Mouse (Mus musculus): ENCODE results near the gene Fdxr. TPM values are rescaled to one million over a fixed set of nuclear protein-coding genes. Genes with fewer than 3 reads are reported as not detected.

Fdxr gene
- polyA plus RNA-seq, 1 experiment from 2014 or later, result 15.6 TPM

DNA sequence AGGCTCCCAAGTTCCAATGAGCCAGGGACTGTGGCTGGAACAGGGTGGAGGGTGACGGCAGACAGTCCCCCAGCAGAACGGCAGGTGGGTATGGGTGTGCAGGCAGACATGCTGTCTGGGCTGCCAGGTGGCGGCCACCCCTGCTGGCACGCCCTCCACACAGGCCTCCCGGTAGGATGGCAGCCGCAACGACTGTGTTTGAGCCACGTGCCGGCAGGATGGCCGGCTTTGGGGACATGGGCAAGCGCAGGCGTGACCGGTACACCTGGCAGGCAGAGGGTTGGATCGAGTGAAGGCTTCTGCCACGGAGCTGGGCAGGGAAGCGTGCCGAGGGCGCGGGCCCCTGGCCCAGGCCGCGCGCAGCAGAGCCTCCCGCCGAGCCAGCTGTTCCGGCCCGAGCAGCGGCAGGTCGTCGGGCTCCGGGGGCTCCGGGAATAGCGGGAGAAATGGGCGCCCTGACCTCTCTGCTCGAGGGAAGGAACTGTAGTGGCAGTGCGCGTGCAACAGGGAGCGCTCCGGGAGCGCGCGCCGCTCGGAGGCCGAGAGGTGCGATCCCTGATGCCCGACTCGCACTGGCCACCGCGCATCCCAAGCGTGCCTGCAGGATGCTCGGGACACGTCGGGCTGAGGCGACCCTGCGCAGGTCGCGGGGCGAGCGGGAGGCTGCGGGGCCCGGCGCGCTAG lies 27.0 kb downstream of the Fdxr start:
- ATAC-seq (ENCODE audit: insufficient number of reproducible peaks, low FRiP score, low TSS enrichment, low read depth) (no peak), DNase-seq (ENCODE audit: low spot score) (peak; percentile 61)
- WGBS, result 3% methylated on average over 63 of the region's 63 CpGs
- peaks cover 56% of the 10 kb centered on the region for H3K27me3 ChIP-seq (ENCODE audit: control insufficient read depth, insufficient read depth, low read length)
- peaks cover 24% of the 10 kb centered on the region for H3K4me1 ChIP-seq (ENCODE audit: control insufficient read depth, insufficient read depth, low read length)
- H3K4me2 ChIP-seq (ENCODE audit: low read depth, severe bottlenecking), result peak overlapping the region; percentile 85
- H3K27ac ChIP-seq (replicated peaks; ENCODE audit: low read depth, low read length), result no peak overlapping the region
- no peaks in the 10 kb centered on the region for H3K9me3 ChIP-seq (ENCODE audit: control insufficient read depth, low read length)
- H3K36me3 ChIP-seq (ENCODE audit: control insufficient read depth, insufficient read depth, low read length), result no peaks in the 10 kb centered on the region
- H3K9ac ChIP-seq (ENCODE audit: low read length), result peak overlapping the region; percentile 47
- peak overlapping the region; percentile 39 for H3K4me3 ChIP-seq (ENCODE audit: low read depth, low read length)

DNA sequence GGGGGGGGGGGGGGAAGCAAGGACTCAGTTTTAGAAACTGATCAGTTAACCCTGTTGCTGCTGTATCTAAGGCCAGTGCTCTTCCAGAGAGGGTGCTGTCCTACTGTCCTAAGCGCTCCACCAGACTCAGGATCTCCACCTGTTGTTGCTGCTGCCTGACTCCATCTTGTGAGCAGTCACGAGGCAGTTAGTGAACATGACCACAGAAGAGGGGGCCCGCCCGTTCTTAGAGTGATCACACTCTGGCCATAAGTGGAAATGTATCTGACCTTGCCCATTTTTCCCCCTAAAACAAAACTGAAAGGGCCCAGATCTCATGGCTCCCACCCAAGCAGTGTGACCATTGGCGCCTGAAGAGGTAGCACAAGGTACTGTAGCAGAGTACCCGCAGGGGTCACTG lies 28.9 kb downstream of the Fdxr start:
- H3K4me2 ChIP-seq (ENCODE audit: low read depth, severe bottlenecking), result no peak overlapping the region; the same call in 1 of the 2 replicates
- 0 out of 2 replicates have a peak overlapping the region, but pooled peaks have one; percentile 3 for H3K9ac ChIP-seq (ENCODE audit: low read length)
- H3K4me3 ChIP-seq (ENCODE audit: low read depth, low read length), result no peak overlapping the region
- peaks cover 32% of the 10 kb centered on the region for H3K4me1 ChIP-seq (ENCODE audit: control insufficient read depth, insufficient read depth, low read length)
- WGBS, result 70% methylated on average over 6 of the region's 6 CpGs
- no peak for DNase-seq (ENCODE audit: low spot score)
- H3K27me3 ChIP-seq (ENCODE audit: control insufficient read depth, insufficient read depth, low read length), result peaks cover 49% of the 10 kb centered on the region
- no peak for ATAC-seq (ENCODE audit: insufficient number of reproducible peaks, low FRiP score, low TSS enrichment, low read depth)
- no peaks in the 10 kb centered on the region for H3K36me3 ChIP-seq (ENCODE audit: control insufficient read depth, insufficient read depth, low read length)
- H3K27ac ChIP-seq (replicated peaks; ENCODE audit: low read depth, low read length), result no peak overlapping the region
- H3K9me3 ChIP-seq (ENCODE audit: control insufficient read depth, low read length), result no peaks in the 10 kb centered on the region

DNA sequence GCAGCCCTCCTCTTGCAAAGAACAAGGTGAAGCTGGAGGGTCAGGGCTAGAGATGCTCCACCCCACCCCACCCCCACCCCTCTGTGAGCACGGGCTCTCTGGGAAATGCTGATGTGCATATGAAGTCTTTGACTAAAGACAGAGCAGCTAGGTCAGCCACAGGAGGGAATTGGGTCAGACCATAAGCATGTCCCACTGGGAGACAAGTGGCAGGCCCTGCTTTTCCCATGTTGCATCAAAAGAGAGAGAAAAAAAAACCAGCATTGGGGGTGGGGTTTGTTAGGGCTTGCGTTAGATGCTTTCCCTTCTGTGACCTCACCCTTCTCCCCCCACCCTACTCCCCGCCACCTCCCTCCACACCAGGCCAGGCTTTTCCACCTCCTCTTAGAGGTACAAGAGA lies 29.6 kb downstream of the Fdxr start:
- no peak for ATAC-seq (ENCODE audit: insufficient number of reproducible peaks, low FRiP score, low TSS enrichment, low read depth)
- Histone ChIP-seq H3K4me1 (ENCODE audit: control insufficient read depth, insufficient read depth, low read length) (peaks cover 32% of the 10 kb centered on the region), H3K4me2 (ENCODE audit: low read depth, severe bottlenecking) (no peak overlapping the region), H3K27me3 (ENCODE audit: control insufficient read depth, insufficient read depth, low read length) (peaks cover 43% of the 10 kb centered on the region), H3K9ac (ENCODE audit: low read length) (no peak overlapping the region), H3K27ac (replicated peaks; ENCODE audit: low read depth, low read length) (no peak overlapping the region), H3K9me3 (ENCODE audit: control insufficient read depth, low read length) (no peaks in the 10 kb centered on the region), H3K36me3 (ENCODE audit: control insufficient read depth, insufficient read depth, low read length) (no peaks in the 10 kb centered on the region), H3K4me3 (ENCODE audit: low read depth, low read length) (no peak overlapping the region)
- 11% methylated on average over 3 of the region's 3 CpGs for WGBS
- no peak for DNase-seq (ENCODE audit: low spot score)

DNA sequence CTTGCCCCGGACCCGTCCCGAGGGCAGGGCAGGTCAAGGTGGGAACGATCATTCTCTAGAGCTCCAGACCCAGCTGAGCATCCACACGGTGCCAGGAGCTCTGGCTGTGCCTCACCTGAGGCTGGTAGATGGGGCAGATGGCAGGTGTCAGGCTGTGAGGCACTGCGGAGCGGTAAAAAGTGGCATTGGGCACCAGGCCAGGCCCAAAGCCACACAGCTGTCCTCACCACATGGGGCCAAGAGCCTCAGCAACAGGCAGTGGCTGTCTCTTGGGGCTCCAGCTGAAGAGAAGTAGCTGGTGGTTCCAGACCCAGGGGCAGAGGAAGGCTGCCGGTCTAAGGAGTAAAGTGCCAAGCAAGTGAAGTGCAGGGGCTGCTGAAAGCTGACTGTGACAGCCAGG lies 30.5 kb downstream of the Fdxr start:
- peaks cover 40% of the 10 kb centered on the region for H3K27me3 ChIP-seq (ENCODE audit: control insufficient read depth, insufficient read depth, low read length)
- H3K9ac ChIP-seq (ENCODE audit: low read length), result no peak overlapping the region
- H3K4me1 ChIP-seq (ENCODE audit: control insufficient read depth, insufficient read depth, low read length), result peaks cover 32% of the 10 kb centered on the region
- no peak for DNase-seq (ENCODE audit: low spot score)
- WGBS, result 66% methylated on average over 8 of the region's 8 CpGs
- no peak for ATAC-seq (ENCODE audit: insufficient number of reproducible peaks, low FRiP score, low TSS enrichment, low read depth)
- H3K9me3 ChIP-seq (ENCODE audit: control insufficient read depth, low read length), result no peaks in the 10 kb centered on the region
- no peak overlapping the region for H3K27ac ChIP-seq (replicated peaks; ENCODE audit: low read depth, low read length)
- no peak overlapping the region for H3K4me3 ChIP-seq (ENCODE audit: low read depth, low read length)
- H3K4me2 ChIP-seq (ENCODE audit: low read depth, severe bottlenecking), result no peak overlapping the region
- no peaks in the 10 kb centered on the region for H3K36me3 ChIP-seq (ENCODE audit: control insufficient read depth, insufficient read depth, low read length)

DNA sequence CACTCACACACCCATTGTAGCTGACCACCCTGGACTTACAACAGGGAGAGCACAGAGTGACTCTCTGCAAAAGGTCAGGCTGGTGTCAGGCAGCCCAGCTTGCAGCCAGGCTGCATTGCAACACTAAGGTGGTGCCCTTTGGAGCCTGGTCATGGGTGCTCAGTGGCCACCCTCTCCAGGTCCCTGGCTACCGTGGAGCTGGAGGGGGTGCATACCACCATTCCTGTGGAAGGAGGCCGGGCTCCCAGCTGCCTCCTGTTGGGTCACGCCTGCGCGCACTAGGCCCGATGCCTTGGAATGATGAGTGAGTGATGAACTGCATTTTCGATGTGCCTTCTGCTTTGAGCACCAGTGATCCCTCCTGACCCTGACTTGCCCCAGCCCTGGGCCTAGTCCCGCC lies 32.0 kb downstream of the Fdxr start:
- no peak overlapping the region for H3K4me3 ChIP-seq (ENCODE audit: low read depth, low read length)
- H3K27me3 ChIP-seq (ENCODE audit: control insufficient read depth, insufficient read depth, low read length), result peaks cover 25% of the 10 kb centered on the region
- ATAC-seq (ENCODE audit: insufficient number of reproducible peaks, low FRiP score, low TSS enrichment, low read depth) (no peak), DNase-seq (ENCODE audit: low spot score) (no peak)
- no peaks in the 10 kb centered on the region for H3K36me3 ChIP-seq (ENCODE audit: control insufficient read depth, insufficient read depth, low read length)
- no peak overlapping the region for H3K4me2 ChIP-seq (ENCODE audit: low read depth, severe bottlenecking)
- peaks cover 30% of the 10 kb centered on the region for H3K4me1 ChIP-seq (ENCODE audit: control insufficient read depth, insufficient read depth, low read length)
- H3K9ac ChIP-seq (ENCODE audit: low read length), result no peak overlapping the region
- no peaks in the 10 kb centered on the region for H3K9me3 ChIP-seq (ENCODE audit: control insufficient read depth, low read length)
- no peak overlapping the region for H3K27ac ChIP-seq (replicated peaks; ENCODE audit: low read depth, low read length)
- 79% methylated on average over 8 of the region's 8 CpGs for WGBS

DNA sequence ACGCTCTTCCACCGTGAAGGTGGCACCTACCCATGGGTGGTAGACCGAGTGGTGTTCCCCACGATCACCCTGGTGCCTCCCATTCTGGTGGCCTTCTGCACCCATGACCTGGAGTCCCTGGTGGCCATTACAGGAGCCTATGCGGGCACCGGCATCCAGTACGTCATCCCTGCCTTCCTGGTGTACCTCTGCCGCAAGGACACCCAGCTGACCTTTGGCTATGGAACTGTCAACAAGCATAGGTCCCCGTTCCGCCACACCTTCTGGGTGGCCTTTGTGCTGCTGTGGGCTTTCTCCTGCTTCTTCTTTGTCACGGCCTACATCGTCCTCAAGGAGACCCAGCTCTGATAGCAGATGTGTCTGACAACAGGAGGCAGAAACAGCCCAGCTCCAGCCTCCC lies 33.1 kb downstream of the Fdxr start:
- H3K4me3 ChIP-seq (ENCODE audit: low read depth, low read length), result no peak overlapping the region
- H3K9me3 ChIP-seq (ENCODE audit: control insufficient read depth, low read length), result no peaks in the 10 kb centered on the region
- no peak overlapping the region for H3K27ac ChIP-seq (replicated peaks; ENCODE audit: low read depth, low read length)
- H3K36me3 ChIP-seq (ENCODE audit: control insufficient read depth, insufficient read depth, low read length), result no peaks in the 10 kb centered on the region
- H3K4me2 ChIP-seq (ENCODE audit: low read depth, severe bottlenecking), result no peak overlapping the region
- ATAC-seq (ENCODE audit: insufficient number of reproducible peaks, low FRiP score, low TSS enrichment, low read depth) (no peak), DNase-seq (ENCODE audit: low spot score) (no peak)
- WGBS, result 85% methylated on average over 12 of the region's 12 CpGs
- H3K4me1 ChIP-seq (ENCODE audit: control insufficient read depth, insufficient read depth, low read length), result peaks cover 28% of the 10 kb centered on the region
- H3K9ac ChIP-seq (ENCODE audit: low read length), result no peak overlapping the region
- peaks cover 14% of the 10 kb centered on the region for H3K27me3 ChIP-seq (ENCODE audit: control insufficient read depth, insufficient read depth, low read length)

DNA sequence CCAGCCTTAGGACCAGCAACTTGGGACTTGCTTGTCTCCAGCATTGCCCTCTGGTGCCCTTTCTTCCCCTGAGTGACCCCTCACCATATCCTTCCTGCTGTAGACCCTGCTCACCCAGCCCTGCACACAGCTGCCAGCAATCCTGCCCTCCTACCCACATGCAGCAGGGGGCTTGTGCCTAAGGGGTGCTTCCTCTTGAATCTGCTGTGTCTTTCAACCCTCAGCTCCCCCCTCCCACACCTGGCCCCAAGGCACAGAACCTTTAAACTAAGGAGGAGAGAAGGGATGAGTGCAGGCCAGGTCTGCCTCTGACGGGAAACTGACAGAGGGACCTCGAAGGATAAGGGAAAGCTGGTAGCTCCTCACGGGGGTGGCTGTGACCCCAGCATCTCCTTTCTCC lies 34.1 kb downstream of the Fdxr start:
- H3K27ac ChIP-seq (replicated peaks; ENCODE audit: low read depth, low read length), result no peak overlapping the region
- H3K9me3 ChIP-seq (ENCODE audit: control insufficient read depth, low read length), result no peaks in the 10 kb centered on the region
- ATAC-seq (ENCODE audit: insufficient number of reproducible peaks, low FRiP score, low TSS enrichment, low read depth) (no peak), DNase-seq (ENCODE audit: low spot score) (no peak)
- H3K36me3 ChIP-seq (ENCODE audit: control insufficient read depth, insufficient read depth, low read length), result no peaks in the 10 kb centered on the region
- H3K27me3 ChIP-seq (ENCODE audit: control insufficient read depth, insufficient read depth, low read length), result peaks cover 4% of the 10 kb centered on the region
- H3K4me1 ChIP-seq (ENCODE audit: control insufficient read depth, insufficient read depth, low read length), result peaks cover 28% of the 10 kb centered on the region
- H3K4me3 ChIP-seq (ENCODE audit: low read depth, low read length), result no peak overlapping the region
- WGBS, result 70% methylated on average over 3 of the region's 3 CpGs
- no peak overlapping the region for H3K9ac ChIP-seq (ENCODE audit: low read length)
- H3K4me2 ChIP-seq (ENCODE audit: low read depth, severe bottlenecking), result no peak overlapping the region

DNA sequence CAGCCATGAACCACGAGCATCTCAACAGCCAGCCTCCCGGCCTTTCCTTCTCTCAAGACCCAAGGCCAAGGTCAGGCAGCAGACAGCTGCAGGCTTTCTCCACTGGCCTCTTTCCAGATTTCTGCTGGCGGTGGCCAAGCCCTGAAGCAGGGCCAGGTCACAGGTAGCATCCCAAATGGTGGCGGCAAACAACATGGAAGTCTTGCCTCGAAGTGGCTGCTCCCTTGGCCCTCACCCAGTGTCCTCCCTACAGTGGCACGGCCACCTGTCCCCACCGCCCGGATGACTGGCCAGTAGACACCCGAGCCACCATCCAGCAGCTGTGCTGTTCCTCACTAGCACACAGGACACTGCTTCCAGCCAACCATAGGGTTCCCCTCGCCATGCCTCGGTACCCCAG lies 35.4 kb downstream of the Fdxr start:
- Histone ChIP-seq H3K4me1 (ENCODE audit: control insufficient read depth, insufficient read depth, low read length) (peaks cover 29% of the 10 kb centered on the region), H3K27ac (replicated peaks; ENCODE audit: low read depth, low read length) (no peak overlapping the region), H3K9me3 (ENCODE audit: control insufficient read depth, low read length) (no peaks in the 10 kb centered on the region), H3K9ac (ENCODE audit: low read length) (no peak overlapping the region), H3K36me3 (ENCODE audit: control insufficient read depth, insufficient read depth, low read length) (no peaks in the 10 kb centered on the region), H3K4me2 (ENCODE audit: low read depth, severe bottlenecking) (no peak overlapping the region), H3K4me3 (ENCODE audit: low read depth, low read length) (no peak overlapping the region), H3K27me3 (ENCODE audit: control insufficient read depth, insufficient read depth, low read length) (0 out of 2 replicates have a peak, but pooled peaks cover 2% of the 10 kb centered on the region)
- DNase-seq (ENCODE audit: low spot score) (no peak), ATAC-seq (ENCODE audit: insufficient number of reproducible peaks, low FRiP score, low TSS enrichment, low read depth) (no peak)
- 79% methylated on average over 11 of the region's 11 CpGs for WGBS

DNA sequence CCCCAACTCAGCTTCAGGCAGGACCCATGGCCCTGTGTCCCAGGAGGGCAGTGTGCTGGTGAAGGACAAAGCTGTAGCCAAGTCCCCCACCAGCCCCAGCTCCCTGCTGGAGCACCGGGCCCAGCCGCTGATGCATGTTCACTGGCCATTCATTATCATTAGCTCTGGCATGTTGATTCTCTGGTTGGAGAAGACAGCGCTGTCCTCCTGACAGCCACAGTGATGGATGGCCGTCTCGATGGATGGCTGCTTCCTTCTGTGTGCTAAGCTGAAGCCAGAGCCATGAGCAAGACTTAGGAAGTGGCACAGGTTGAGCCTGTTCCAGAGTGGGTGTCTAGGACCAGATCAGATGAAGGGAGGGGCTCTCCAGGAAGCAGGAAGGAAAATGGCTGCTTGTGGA lies 40.3 kb downstream of the Fdxr start:
- Histone ChIP-seq H3K4me1 (ENCODE audit: control insufficient read depth, insufficient read depth, low read length) (peaks cover 14% of the 10 kb centered on the region), H3K27me3 (ENCODE audit: control insufficient read depth, insufficient read depth, low read length) (no peaks in the 10 kb centered on the region), H3K27ac (replicated peaks; ENCODE audit: low read depth, low read length) (no peak overlapping the region), H3K9ac (ENCODE audit: low read length) (no peak overlapping the region), H3K9me3 (ENCODE audit: control insufficient read depth, low read length) (no peaks in the 10 kb centered on the region), H3K4me2 (ENCODE audit: low read depth, severe bottlenecking) (no peak overlapping the region), H3K36me3 (ENCODE audit: control insufficient read depth, insufficient read depth, low read length) (no peaks in the 10 kb centered on the region), H3K4me3 (ENCODE audit: low read depth, low read length) (no peak overlapping the region)
- WGBS, result 10% methylated on average over 5 of the region's 5 CpGs
- DNase-seq (ENCODE audit: low spot score), result no peak
- ATAC-seq (ENCODE audit: insufficient number of reproducible peaks, low FRiP score, low TSS enrichment, low read depth), result no peak
